Mouse (Mus musculus): ENCODE results near the gene D10Jhu81e.
"Not testable (repeated sequence)": the region's sequence is repeated elsewhere in the genome, so short reads cannot be mapped to it uniquely, and the experiment has no call there.

D10Jhu81e gene

GRCm38 (mm10) chr10:78129423-78129822 lies 40.2 kb downstream of the D10Jhu81e start:
- no peak for DNase-seq (ENCODE audit: low read depth)

- DNase-seq (ENCODE audit: low read depth): no peak
These were observed 40.9 kb downstream of the D10Jhu81e start for GRCm38 (mm10) chr10:78128647-78129046.

GRCm38 (mm10) chr10:78127931-78128330 lies 41.7 kb downstream of the D10Jhu81e start:
- DNase-seq (ENCODE audit: low read depth): no peak

GRCm38 (mm10) chr10:78127046-78127870 lies 42.3 kb downstream of the D10Jhu81e start:
- no peak for DNase-seq (ENCODE audit: low read depth)

- peak; percentile 58 for DNase-seq (ENCODE audit: low read depth)
These were observed 43.3 kb downstream of the D10Jhu81e start for GRCm38 (mm10) chr10:78126311-78126710.

GRCm38 (mm10) chr10:78125061-78125460 lies 44.5 kb downstream of the D10Jhu81e start:
- DNase-seq (ENCODE audit: low read depth): peak; percentile 49

- not testable (repeated sequence) for DNase-seq (ENCODE audit: low read depth)
These were observed 45.4 kb downstream of the D10Jhu81e start for GRCm38 (mm10) chr10:78124137-78124536.

GRCm38 (mm10) chr10:78119422-78119821 lies 50.2 kb downstream of the D10Jhu81e start:
- no peak for DNase-seq (ENCODE audit: low read depth)

GRCm38 (mm10) chr10:78115153-78115552 lies 54.4 kb downstream of the D10Jhu81e start:
- peak; percentile 34 for DNase-seq (ENCODE audit: low read depth)

GRCm38 (mm10) chr10:78114521-78115092 lies 55.0 kb downstream of the D10Jhu81e start:
- DNase-seq (ENCODE audit: low read depth): no peak

Data from induced T-regulatory cell, adult 2 months (primary cell).